Mouse (Mus musculus): ENCODE data around the gene Tmppe. TPM values are rescaled to one million over a fixed set of nuclear protein-coding genes. Genes with fewer than 3 reads are reported as not detected.
A peak's percentile ranks its signal among the peaks of the same experiment; 100 is the strongest.

The Tmppe gene
- polyA plus RNA-seq, 1 experiment from 2014 or later, result 10.7 TPM

DNA sequence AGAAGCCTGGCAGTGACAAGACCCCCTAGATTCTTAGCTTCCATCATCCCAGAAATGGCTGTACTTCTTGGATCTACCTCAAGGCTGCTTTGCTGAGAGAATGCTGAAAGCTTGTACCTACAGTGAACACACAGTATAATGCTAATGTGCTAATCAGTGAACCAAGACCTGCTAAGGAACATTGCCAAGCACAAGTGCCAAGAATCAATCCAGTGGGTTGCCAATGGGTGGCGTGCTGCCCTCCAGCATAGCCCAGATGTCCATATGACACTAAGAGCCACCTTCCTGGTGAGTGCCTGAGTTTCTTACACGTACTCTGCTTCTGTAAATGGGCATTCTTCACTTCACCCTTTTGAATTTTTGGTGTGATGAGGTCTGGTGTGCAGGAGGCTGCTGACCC, 6.8 kb downstream of the Tmppe start:
- Histone ChIP-seq H3K9me3 (replicated peaks) (peaks cover 4% of the 10 kb centered on the region; the same call in 1 of the 2 replicates), H3K4me1 (no peaks in the 10 kb centered on the region), H3K27ac (no peak overlapping the region), H3K27me3 (ENCODE audit: low read depth, poor library complexity, severe bottlenecking) (no peaks in the 10 kb centered on the region), H3K36me3 (peaks cover 86% of the 10 kb centered on the region), H3K4me3 (no peak overlapping the region)
- 96% methylated on average over 2 of the region's 2 CpGs for WGBS
- DNase-seq (ENCODE audit: low spot score), result no peak

DNA sequence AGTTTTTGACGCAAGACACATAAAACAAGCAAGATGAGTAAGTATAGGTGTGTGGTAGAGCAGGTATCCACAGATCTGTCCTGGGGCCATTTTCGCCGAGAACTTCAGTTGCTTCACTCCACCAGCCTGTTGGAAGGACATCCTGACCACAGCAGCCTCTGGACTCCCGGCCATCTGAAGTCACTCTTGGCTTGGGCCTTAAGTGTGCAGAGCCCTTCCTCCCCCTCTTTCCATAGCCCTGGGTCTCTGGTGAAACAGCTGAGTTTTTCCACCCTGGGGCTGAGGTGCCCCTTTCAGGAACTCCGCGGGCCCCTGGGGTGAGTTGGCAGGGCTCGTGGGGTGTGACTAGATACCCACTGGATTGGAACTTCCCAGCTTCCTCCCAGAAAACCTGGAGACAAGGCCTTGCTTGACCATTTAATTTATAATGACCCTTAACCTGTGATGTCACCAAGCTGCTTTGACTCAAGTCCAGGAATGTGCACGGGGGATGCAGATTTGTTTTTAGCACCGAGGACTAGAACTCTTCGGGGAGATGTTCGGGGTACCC, 9.5 kb downstream of the Tmppe start:
- H3K4me1 ChIP-seq, result no peaks in the 10 kb centered on the region
- H3K36me3 ChIP-seq, result peaks cover 73% of the 10 kb centered on the region
- DNase-seq (ENCODE audit: low spot score), result no peak
- H3K27ac ChIP-seq, result no peak overlapping the region
- H3K4me3 ChIP-seq, result no peak overlapping the region
- H3K27me3 ChIP-seq (ENCODE audit: low read depth, poor library complexity, severe bottlenecking), result no peaks in the 10 kb centered on the region
- WGBS, result 97% methylated on average over 11 of the region's 11 CpGs
- peaks cover 3% of the 10 kb centered on the region; the same call in 1 of the 2 replicates for H3K9me3 ChIP-seq (replicated peaks)

DNA sequence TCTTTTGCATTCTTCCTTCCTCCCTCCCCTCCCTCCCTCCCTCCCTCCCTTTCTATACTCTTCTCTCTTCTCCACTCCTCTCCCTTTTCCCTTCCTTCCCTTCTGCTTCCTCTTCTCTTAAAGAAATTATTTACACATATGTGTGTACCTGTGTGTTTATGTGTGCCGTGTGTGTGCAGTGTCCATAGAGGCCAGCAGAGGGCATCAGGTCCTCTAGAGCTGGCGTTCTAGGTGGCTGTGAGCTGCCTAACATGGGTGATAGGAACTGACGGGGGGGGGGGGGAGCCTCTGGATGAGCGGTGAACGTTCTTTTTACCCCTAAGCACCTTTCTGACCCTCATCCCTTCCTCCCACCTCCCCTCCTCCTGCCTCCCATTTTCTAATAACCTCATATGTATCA, 10.4 kb downstream of the Tmppe start:
- peaks cover 64% of the 10 kb centered on the region for H3K36me3 ChIP-seq
- no peak for DNase-seq (ENCODE audit: low spot score)
- no peaks in the 10 kb centered on the region for H3K4me1 ChIP-seq
- H3K9me3 ChIP-seq (replicated peaks), result 0 out of 2 replicates have a peak, but pooled peaks cover 2% of the 10 kb centered on the region
- no peak overlapping the region for H3K4me3 ChIP-seq
- H3K27me3 ChIP-seq (ENCODE audit: low read depth, poor library complexity, severe bottlenecking), result no peaks in the 10 kb centered on the region
- no peak overlapping the region for H3K27ac ChIP-seq
- 88% methylated on average over 5 of the region's 5 CpGs for WGBS

DNA sequence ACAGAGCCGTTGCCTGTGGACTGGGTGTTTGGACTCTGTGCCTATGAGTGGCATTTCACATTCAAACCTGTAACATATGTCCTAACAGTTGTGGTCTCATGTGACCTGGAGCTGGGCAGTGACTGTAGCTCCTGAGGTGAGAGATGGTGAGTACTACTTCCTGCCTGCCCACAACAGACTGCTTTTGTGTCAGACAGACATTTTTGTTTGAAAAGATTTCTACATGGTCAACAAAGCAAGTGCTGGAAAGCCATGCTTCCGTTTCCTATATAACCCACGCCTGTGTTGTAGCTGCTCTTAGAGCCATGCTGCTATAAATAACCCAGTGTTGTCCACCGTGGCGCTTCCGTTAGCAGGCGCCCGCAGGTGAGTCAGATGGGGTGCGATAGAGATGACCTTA, 11.5 kb downstream of the Tmppe start:
- Histone ChIP-seq H3K36me3 (peaks cover 54% of the 10 kb centered on the region), H3K4me1 (no peaks in the 10 kb centered on the region), H3K27ac (no peak overlapping the region), H3K9me3 (replicated peaks) (0 out of 2 replicates have a peak, but pooled peaks cover 2% of the 10 kb centered on the region), H3K27me3 (ENCODE audit: low read depth, poor library complexity, severe bottlenecking) (no peaks in the 10 kb centered on the region), H3K4me3 (no peak overlapping the region)
- DNase-seq (ENCODE audit: low spot score), result no peak
- WGBS, result 95% methylated on average over 9 of the region's 9 CpGs

DNA sequence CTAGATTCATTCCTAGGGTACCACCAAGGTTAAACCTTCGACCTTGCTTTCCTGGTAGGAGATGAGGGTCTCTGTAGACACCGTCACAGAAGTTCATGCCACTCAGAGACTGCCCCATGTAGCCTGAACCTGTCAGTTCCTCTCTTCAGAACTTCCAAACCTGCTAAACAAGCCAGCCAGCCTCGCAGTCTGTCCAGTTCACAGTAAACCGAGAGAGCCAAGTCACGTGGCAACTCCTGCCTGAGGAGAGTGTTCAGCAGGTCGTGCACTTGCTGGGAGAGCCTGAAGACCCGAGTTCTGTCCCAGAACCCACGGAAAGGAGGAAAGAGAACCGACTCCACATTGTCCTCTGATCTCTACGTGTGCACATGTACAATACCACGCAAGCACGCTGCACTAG, 13.0 kb downstream of the Tmppe start:
- 0 out of 2 replicates have a peak, but pooled peaks cover 2% of the 10 kb centered on the region for H3K9me3 ChIP-seq (replicated peaks)
- no peaks in the 10 kb centered on the region for H3K4me1 ChIP-seq
- no peak overlapping the region for H3K4me3 ChIP-seq
- 89% methylated on average over 12 of the region's 12 CpGs for WGBS
- no peak for DNase-seq (ENCODE audit: low spot score)
- no peaks in the 10 kb centered on the region for H3K27me3 ChIP-seq (ENCODE audit: low read depth, poor library complexity, severe bottlenecking)
- H3K36me3 ChIP-seq, result peaks cover 40% of the 10 kb centered on the region
- no peak overlapping the region for H3K27ac ChIP-seq

DNA sequence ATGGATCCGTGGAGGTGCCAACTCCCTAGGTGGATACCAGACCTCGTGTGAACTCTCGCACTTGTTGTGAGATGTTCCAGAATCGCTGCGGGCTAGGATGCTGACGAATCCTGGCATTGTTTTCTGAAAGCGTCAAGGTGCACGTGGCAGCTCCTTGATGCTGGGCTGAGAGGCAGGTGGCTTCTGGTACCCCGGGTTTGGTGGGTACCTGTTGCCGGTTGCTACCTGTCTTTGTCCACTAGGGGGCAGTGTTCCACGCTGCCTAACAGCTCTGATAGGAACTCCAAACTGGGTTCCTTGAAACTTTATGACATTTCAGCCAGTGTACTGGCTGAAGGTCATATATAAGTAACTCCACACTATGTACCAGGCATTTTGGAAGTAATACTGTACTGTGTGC, 14.8 kb downstream of the Tmppe start:
- Histone ChIP-seq H3K9me3 (replicated peaks) (0 out of 2 replicates have a peak, but pooled peaks cover 2% of the 10 kb centered on the region), H3K4me1 (no peaks in the 10 kb centered on the region), H3K27me3 (ENCODE audit: low read depth, poor library complexity, severe bottlenecking) (no peaks in the 10 kb centered on the region), H3K27ac (no peak overlapping the region), H3K4me3 (no peak overlapping the region), H3K36me3 (peaks cover 26% of the 10 kb centered on the region)
- DNase-seq (ENCODE audit: low spot score), result peak; percentile 81
- WGBS, result 19% methylated on average over 11 of the region's 11 CpGs

DNA sequence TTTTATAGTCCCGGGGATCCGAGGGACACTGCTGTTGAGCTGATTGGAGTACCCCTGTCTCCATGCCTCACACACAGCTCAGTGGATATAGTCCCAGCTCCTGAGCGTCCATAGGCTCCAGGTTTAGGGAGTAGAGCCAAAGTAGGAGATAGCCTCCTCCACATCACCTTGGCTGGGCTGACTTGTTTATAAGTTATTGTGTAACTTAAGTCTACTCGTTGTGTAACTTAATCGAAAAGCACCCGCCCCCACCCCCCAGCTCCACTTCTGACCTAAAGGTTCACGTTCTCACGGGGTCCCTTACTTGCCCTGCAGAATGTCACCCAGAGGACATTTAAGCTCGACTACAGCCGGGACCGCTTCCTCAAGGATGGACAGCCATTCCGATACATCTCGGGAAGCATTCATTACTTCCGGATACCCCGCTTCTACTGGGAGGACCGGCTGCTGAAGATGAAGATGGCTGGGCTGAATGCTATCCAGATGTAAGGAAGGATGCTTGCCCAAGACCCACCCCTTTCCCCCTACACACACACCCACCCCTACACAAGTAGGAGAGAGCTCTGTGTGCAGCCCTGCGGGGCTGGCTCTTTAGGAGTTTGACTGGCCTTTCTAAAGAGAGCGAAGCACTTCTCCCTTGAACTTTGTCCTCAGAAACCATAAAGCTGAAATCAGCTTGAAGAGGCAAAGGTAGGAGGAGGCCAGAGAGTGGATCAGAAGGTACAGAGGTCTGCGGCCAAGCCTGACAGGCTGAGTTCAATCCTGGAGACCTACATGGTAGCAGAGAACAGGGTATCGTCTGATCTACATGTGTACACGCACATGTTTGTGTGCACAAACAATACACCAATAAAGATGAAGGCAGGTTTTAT, 16.0 kb downstream of the Tmppe start:
- Histone ChIP-seq H3K4me3 (no peak overlapping the region), H3K27me3 (ENCODE audit: low read depth, poor library complexity, severe bottlenecking) (no peaks in the 10 kb centered on the region), H3K36me3 (peaks cover 20% of the 10 kb centered on the region), H3K9me3 (replicated peaks) (no peaks in the 10 kb centered on the region), H3K27ac (no peak overlapping the region), H3K4me1 (no peaks in the 10 kb centered on the region)
- no peak for DNase-seq (ENCODE audit: low spot score)
- 92% methylated on average over 21 of the region's 21 CpGs for WGBS

DNA sequence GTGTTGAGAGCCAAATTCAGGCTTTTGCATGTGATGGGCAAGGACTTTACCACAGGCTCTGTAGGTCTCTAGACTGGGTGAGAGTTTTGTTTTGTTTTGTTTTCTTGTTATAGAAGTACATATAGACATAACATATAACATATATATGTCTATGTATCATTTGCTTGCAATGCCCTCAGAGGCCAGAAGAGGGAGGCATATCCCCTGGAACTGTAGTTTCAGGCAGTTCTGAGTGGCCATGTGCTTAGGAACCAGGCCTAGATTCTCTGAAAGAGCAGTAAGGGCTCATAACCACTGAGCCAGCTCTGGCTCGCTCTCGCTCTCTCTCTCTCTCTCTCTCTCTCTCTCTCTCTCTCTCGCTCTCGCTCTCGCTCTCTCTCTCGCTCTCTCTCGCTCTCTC, 17.3 kb downstream of the Tmppe start:
- Histone ChIP-seq H3K27ac (no peak overlapping the region), H3K4me3 (no peak overlapping the region), H3K27me3 (ENCODE audit: low read depth, poor library complexity, severe bottlenecking) (no peaks in the 10 kb centered on the region), H3K36me3 (peaks cover 13% of the 10 kb centered on the region; the same call in 1 of the 2 replicates), H3K9me3 (replicated peaks) (no peaks in the 10 kb centered on the region), H3K4me1 (no peaks in the 10 kb centered on the region)
- peak; percentile 55 for DNase-seq (ENCODE audit: low spot score)
- WGBS, result 69% methylated on average over 7 of the region's 7 CpGs

DNA sequence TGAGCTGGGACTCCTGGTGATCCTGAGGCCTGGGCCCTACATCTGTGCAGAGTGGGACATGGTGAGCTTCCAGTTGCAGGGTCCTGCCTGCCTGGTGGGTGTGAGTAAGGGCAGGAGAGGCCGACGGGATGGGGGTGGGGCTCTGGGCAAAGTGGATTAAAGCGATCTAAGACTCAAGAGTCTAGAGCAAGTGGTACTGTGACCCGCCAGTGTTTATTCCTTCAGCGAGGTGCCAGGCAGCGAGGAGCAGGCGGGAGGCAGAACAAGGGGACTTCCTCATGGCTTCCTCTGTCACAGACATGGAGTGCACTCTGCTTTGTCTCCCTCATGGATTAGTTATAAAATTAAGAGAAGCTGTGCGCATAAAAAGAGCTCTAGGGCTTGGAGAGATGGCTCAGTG, 19.5 kb downstream of the Tmppe start:
- peaks cover 24% of the 10 kb centered on the region for H3K36me3 ChIP-seq
- 0 out of 2 replicates have a peak, but pooled peaks cover 2% of the 10 kb centered on the region for H3K9me3 ChIP-seq (replicated peaks)
- H3K4me3 ChIP-seq, result no peak overlapping the region
- no peaks in the 10 kb centered on the region for H3K27me3 ChIP-seq (ENCODE audit: low read depth, poor library complexity, severe bottlenecking)
- 83% methylated on average over 8 of the region's 8 CpGs for WGBS
- no peak for DNase-seq (ENCODE audit: low spot score)
- no peaks in the 10 kb centered on the region for H3K4me1 ChIP-seq
- no peak overlapping the region for H3K27ac ChIP-seq

DNA sequence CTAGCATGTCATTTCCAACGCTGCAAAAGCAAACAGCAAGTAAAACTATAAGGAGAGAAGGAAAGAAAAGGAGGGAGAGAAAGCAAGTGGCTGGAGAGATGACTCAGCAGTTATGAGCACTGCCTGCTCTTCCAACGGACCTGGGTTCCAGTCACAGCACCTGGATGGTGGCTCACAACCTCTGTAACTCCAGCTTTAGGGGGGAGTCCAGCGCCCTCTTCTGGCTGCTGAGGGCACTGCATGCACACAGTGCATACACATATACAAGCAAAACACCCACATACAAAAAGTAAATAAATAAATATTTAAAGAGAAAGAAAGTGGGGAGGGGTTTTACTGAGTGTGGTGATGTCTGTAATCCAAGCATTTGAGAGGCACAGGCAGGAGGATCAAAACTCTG, 20.1 kb downstream of the Tmppe start:
- DNase-seq (ENCODE audit: low spot score), result no peak
- Histone ChIP-seq H3K27ac (no peak overlapping the region), H3K27me3 (ENCODE audit: low read depth, poor library complexity, severe bottlenecking) (no peaks in the 10 kb centered on the region), H3K4me1 (no peaks in the 10 kb centered on the region), H3K36me3 (peaks cover 30% of the 10 kb centered on the region), H3K9me3 (replicated peaks) (0 out of 2 replicates have a peak, but pooled peaks cover 6% of the 10 kb centered on the region), H3K4me3 (no peak overlapping the region)
- WGBS, result 69% methylated on average over 3 of the region's 3 CpGs

DNA sequence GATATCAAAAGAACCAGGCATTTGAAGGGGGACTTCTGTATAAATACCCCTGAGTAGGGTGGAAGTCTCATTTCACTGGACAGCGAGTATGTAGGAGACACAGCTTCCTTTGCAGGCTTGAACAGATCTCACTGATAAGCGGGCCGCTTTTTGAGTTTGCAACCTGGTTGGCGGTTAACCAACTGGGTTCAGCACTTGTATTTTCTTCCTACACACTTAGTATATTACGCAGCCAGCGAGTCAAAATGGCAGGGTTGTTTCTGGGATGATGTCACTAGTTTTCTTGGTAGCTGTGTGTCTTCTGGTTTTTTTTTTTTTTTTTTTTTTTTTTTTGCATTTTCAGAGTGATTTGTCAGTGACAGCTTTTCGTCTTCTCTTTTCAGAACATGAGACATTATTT, 20.9 kb downstream of the Tmppe start:
- no peak for DNase-seq (ENCODE audit: low spot score)
- H3K4me3 ChIP-seq, result no peak overlapping the region
- H3K27ac ChIP-seq, result no peak overlapping the region
- 91% methylated on average over 7 of the region's 7 CpGs for WGBS
- H3K36me3 ChIP-seq, result peaks cover 35% of the 10 kb centered on the region
- H3K9me3 ChIP-seq (replicated peaks), result 0 out of 2 replicates have a peak, but pooled peaks cover 6% of the 10 kb centered on the region
- no peaks in the 10 kb centered on the region for H3K4me1 ChIP-seq
- H3K27me3 ChIP-seq (ENCODE audit: low read depth, poor library complexity, severe bottlenecking), result no peaks in the 10 kb centered on the region

DNA sequence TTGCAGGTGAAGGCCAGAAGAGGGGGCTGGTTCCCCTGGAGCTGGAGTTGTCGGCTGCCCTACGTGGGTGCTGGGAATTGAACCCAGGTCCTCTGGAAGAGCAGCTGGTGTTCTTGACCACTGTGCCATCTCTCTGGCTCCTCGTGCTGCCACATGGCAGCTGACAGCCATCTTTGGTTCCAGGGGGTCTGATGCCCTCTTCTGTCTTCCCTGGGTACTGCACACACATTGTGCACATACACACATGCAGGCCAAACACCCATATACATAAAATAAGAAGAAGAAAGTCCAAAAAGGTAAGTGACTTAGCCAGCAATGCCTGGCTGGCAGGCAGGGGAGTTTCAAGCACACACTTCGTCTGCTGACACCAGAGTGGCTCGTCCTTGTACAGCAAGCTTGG, 24.7 kb downstream of the Tmppe start:
- H3K4me1 ChIP-seq, result peaks cover 8% of the 10 kb centered on the region; the same call in 1 of the 2 replicates
- no peaks in the 10 kb centered on the region for H3K27me3 ChIP-seq (ENCODE audit: low read depth, poor library complexity, severe bottlenecking)
- H3K36me3 ChIP-seq, result peaks cover 36% of the 10 kb centered on the region
- 93% methylated on average over 5 of the region's 5 CpGs for WGBS
- 0 out of 2 replicates have a peak, but pooled peaks cover 6% of the 10 kb centered on the region for H3K9me3 ChIP-seq (replicated peaks)
- no peak overlapping the region for H3K27ac ChIP-seq
- DNase-seq (ENCODE audit: low spot score), result no peak
- H3K4me3 ChIP-seq, result no peak overlapping the region

DNA sequence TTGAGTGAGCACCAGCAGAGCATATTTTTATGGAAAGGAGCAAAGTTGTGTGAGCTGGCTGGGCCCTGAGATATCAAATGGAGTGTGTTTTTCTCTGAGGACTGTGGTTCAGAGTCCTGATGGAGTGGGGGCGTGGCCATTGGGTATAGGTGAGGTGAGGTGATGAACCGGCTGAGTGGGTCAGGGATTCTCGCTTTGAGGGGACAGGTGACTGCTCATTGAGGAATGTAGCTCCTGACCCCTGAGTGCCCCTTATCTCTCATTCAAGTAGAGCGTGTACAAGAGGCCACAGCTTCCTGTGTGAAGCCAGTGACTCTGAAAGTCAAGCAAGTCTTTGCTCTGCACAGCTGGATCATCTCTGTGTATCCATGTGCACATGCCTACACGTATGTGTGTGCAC, 25.3 kb downstream of the Tmppe start:
- DNase-seq (ENCODE audit: low spot score), result no peak
- WGBS, result 89% methylated on average over 5 of the region's 5 CpGs
- Histone ChIP-seq H3K27ac (no peak overlapping the region), H3K36me3 (peaks cover 35% of the 10 kb centered on the region), H3K4me1 (peaks cover 8% of the 10 kb centered on the region; the same call in 1 of the 2 replicates), H3K9me3 (replicated peaks) (0 out of 2 replicates have a peak, but pooled peaks cover 6% of the 10 kb centered on the region), H3K4me3 (no peak overlapping the region), H3K27me3 (ENCODE audit: low read depth, poor library complexity, severe bottlenecking) (no peaks in the 10 kb centered on the region)
